Mouse (Mus musculus) G1E (cell line): ENCODE results near the gene Nfic. TPM values are rescaled to one million over a fixed set of nuclear protein-coding genes. Genes with fewer than 3 reads are reported as not detected.

ENCODE experiments used
- ATAC-seq: 2 replicates; pipeline ENCODE4 v1.8.0; 2016; ENCODE audit warnings: mild to moderate bottlenecking; ENCODE audit not compliant: insufficient number of reproducible peaks, poor library complexity, low FRiP score, severe bottlenecking; ENCODE audit errors: extremely low read depth
- DNase-seq: peaks from one replicate; pipeline ENCODE4 v3.0.0; 2012; ENCODE audit warnings: low spot score
- H3K27me3 ChIP-seq: 2 replicates; pipeline ENCODE4 v1.6.1; 2012; ENCODE audit warnings: mild to moderate bottlenecking, low read length, inconsistent platforms; ENCODE audit not compliant: insufficient read depth
- H3K36me3 ChIP-seq: replicated peaks from 2 replicates; pipeline ENCODE3; 2012; ENCODE audit warnings: mild to moderate bottlenecking, inconsistent platforms
- H3K4me1 ChIP-seq: 2 replicates; pipeline ENCODE4 v1.6.1; 2012; ENCODE audit warnings: low read depth, low read length, inconsistent platforms, mixed read lengths; ENCODE audit not compliant: insufficient read depth
- H3K4me3 ChIP-seq: 2 replicates; pipeline ENCODE4 v1.5.1; 2012; ENCODE audit warnings: low read depth, mild to moderate bottlenecking, inconsistent platforms, low read length, moderate library complexity, mixed read lengths
- H3K9me3 ChIP-seq: replicated peaks from 2 replicates; pipeline ENCODE4 v1.6.1; 2012; ENCODE audit warnings: inconsistent platforms
- CTCF ChIP-seq: IDR thresholded peaks from 2 replicates; pipeline ENCODE4 v1.5.1; 2012; ENCODE audit warnings: low read depth, low read length, inconsistent platforms, mixed read lengths
- GATA1 ChIP-seq: IDR thresholded peaks from 2 replicates; pipeline ENCODE4 v1.6.1; 2012; ENCODE audit warnings: borderline replicate concordance, low read length, inconsistent platforms, mixed read lengths
- GATA2 ChIP-seq: IDR thresholded peaks from 2 replicates; pipeline ENCODE4 v1.6.1; 2012; ENCODE audit warnings: low read depth, low read length, inconsistent platforms, borderline replicate concordance
- POLR2AphosphoS5 ChIP-seq: IDR thresholded peaks from 2 replicates; pipeline ENCODE4 v1.6.1; 2012; ENCODE audit warnings: low read depth, low read length, inconsistent platforms; ENCODE audit not compliant: insufficient replicate concordance
- TAL1 ChIP-seq: conservative IDR thresholded peaks from 2 replicates; pipeline ENCODE4 v1.6.1; 2012; ENCODE audit warnings: low read depth, low read length, inconsistent platforms, mixed read lengths
- polyA plus RNA-seq: library from polyadenylated mRNA; stranded (reverse); fragments of >175 nt; gene quantifications from 2 replicates; pipeline ENCODE4 v1.2.3, GENCODE M21; 2012
- total RNA-seq, 2 experiments: library from RNA; stranded (forward) in 1 of 2; stranded (reverse) in 1 of 2; fragments of 200-1000 nt in 1 of 2; fragments of >200 nt in 1 of 2; fragmentation: Nextera tagmentation in 1 of 2; gene quantifications; 2 replicates each; pipeline ENCODE4 v1.2.3; 2014 to 2017

Nfic gene
- total and polyA plus RNA-seq, 3 experiments = 0.66 to 16.1 (median 9.5) TPM

- peaks cover 38% of the 10 kb centered on the region for H3K4me1 ChIP-seq
- DNase-seq (no peak), ATAC-seq (no peak)
- H3K9me3 ChIP-seq = no peaks in the 10 kb centered on the region
- TF ChIP-seq GATA1 (no peak), POLR2AphosphoS5 (no peak), CTCF (no peak), GATA2 (no peak), TAL1 (no peak)
- H3K4me3 ChIP-seq = no peak overlapping the region; the same call in 1 of the 2 replicates
- H3K36me3 ChIP-seq = no peaks in the 10 kb centered on the region
- H3K27me3 ChIP-seq = peaks cover 77% of the 10 kb centered on the region
Measured at GRCm38 (mm10) chr10:81467670-81468235, 12.3 kb upstream of the Nfic start.

- ATAC-seq (no peak), DNase-seq (no peak)
- Histone ChIP-seq H3K4me3 (no peak overlapping the region), H3K36me3 (no peaks in the 10 kb centered on the region), H3K4me1 (peaks cover 47% of the 10 kb centered on the region), H3K9me3 (no peaks in the 10 kb centered on the region), H3K27me3 (peaks cover 86% of the 10 kb centered on the region)
- TF ChIP-seq GATA2 = no peak
- no peak for TF ChIP-seq TAL1
- no peak for TF ChIP-seq POLR2AphosphoS5
- no peak for TF ChIP-seq CTCF
- TF ChIP-seq GATA1 = no peak
Measured at GRCm38 (mm10) chr10:81466881-81467280, 11.4 kb upstream of the Nfic start.

GRCm38 (mm10) chr10:81466066-81466465 is 10.6 kb upstream of the Nfic start:
- H3K4me3 ChIP-seq = no peak overlapping the region
- DNase-seq (no peak), ATAC-seq (no peak)
- no peaks in the 10 kb centered on the region for H3K9me3 ChIP-seq
- no peak for TF ChIP-seq TAL1
- TF ChIP-seq GATA1 = no peak
- TF ChIP-seq CTCF = no peak
- TF ChIP-seq GATA2 = no peak
- TF ChIP-seq POLR2AphosphoS5 = no peak
- peaks cover 89% of the 10 kb centered on the region for H3K27me3 ChIP-seq
- H3K36me3 ChIP-seq = no peaks in the 10 kb centered on the region
- H3K4me1 ChIP-seq = peaks cover 51% of the 10 kb centered on the region

GRCm38 (mm10) chr10:81465265-81465645 is 9.8 kb upstream of the Nfic start:
- ATAC-seq = peak; percentile 40; the same call in 1 of the 2 replicates
- peaks cover 91% of the 10 kb centered on the region for H3K27me3 ChIP-seq
- H3K9me3 ChIP-seq = no peaks in the 10 kb centered on the region
- H3K36me3 ChIP-seq = no peaks in the 10 kb centered on the region
- peak; percentile 48 for DNase-seq
- TF ChIP-seq POLR2AphosphoS5 = no peak
- no peak for TF ChIP-seq GATA2
- no peak for TF ChIP-seq TAL1
- no peak for TF ChIP-seq GATA1
- no peak for TF ChIP-seq CTCF
- H3K4me3 ChIP-seq = 0 out of 2 replicates have a peak overlapping the region, but pooled peaks have one; percentile 61
- peaks cover 58% of the 10 kb centered on the region for H3K4me1 ChIP-seq

- peak; percentile 58 for DNase-seq
- no peaks in the 10 kb centered on the region for H3K9me3 ChIP-seq
- ATAC-seq = no peak
Measured at GRCm38 (mm10) chr10:81464405-81465264, 9.2 kb upstream of the Nfic start.

GRCm38 (mm10) chr10:81463531-81463930 is 8.1 kb upstream of the Nfic start:
- H3K27me3 ChIP-seq = peaks cover 78% of the 10 kb centered on the region
- H3K36me3 ChIP-seq = no peaks in the 10 kb centered on the region
- peaks cover 58% of the 10 kb centered on the region for H3K4me1 ChIP-seq
- DNase-seq (no peak), ATAC-seq (no peak)
- TF ChIP-seq GATA1 (no peak), POLR2AphosphoS5 (no peak), GATA2 (no peak), CTCF (no peak), TAL1 (no peak)
- no peak overlapping the region for H3K4me3 ChIP-seq
- H3K9me3 ChIP-seq = no peaks in the 10 kb centered on the region

More at GRCm38 (mm10) chr10:81464405-81465264, 9.2 kb upstream of the Nfic start:
- H3K4me3 ChIP-seq = peak overlapping the region; percentile 61; the same call in 1 of the 2 replicates
- H3K27me3 ChIP-seq = peaks cover 89% of the 10 kb centered on the region
- TF ChIP-seq POLR2AphosphoS5 = no peak
- no peak for TF ChIP-seq GATA1
- no peak for TF ChIP-seq TAL1
- TF ChIP-seq CTCF = no peak
- H3K4me1 ChIP-seq = peaks cover 58% of the 10 kb centered on the region
- H3K36me3 ChIP-seq = no peaks in the 10 kb centered on the region
